Mouse (Mus musculus) liver, embryonic 15.5 days (tissue): Measurements from ENCODE around the gene Ccl21b. TPM values are rescaled to one million over a fixed set of nuclear protein-coding genes. Genes with fewer than 3 reads are reported as not detected.
"Not testable (repeated sequence)": the region's sequence is repeated elsewhere in the genome, so short reads cannot be mapped to it uniquely, and the experiment has no call there.

Experiments
- ATAC-seq: fragments of 200-750 bp; cut with Nextera tagmentation; 2 replicates; pipeline ENCODE4 v1.8.0; 2017; ENCODE audit warnings: moderate number of reproducible peaks, mild to moderate bottlenecking, moderate library complexity; ENCODE audit not compliant: insufficient read depth
- H3K27ac ChIP-seq: fragments of 300-500 bp; sonication (generic); replicated peaks from 2 replicates; pipeline ENCODE4 v1.5.1; 2015; ENCODE audit warnings: mild to moderate bottlenecking, inconsistent platforms
- H3K27me3 ChIP-seq: fragments of 300-500 bp; sonication (generic); 2 replicates; pipeline ENCODE4 v1.6.1; 2015; ENCODE audit warnings: mild to moderate bottlenecking, inconsistent platforms
- H3K36me3 ChIP-seq: fragments of 300-500 bp; sonication (generic); replicated peaks from 2 replicates; pipeline ENCODE4 v1.6.1; 2015; ENCODE audit warnings: moderate library complexity, mild to moderate bottlenecking, inconsistent platforms
- H3K4me1 ChIP-seq: fragments of 300-500 bp; sonication (generic); replicated peaks from 2 replicates; pipeline ENCODE4 v1.6.1; 2015; ENCODE audit warnings: inconsistent platforms
- H3K4me2 ChIP-seq: fragments of 300-500 bp; sonication (generic); 2 replicates; pipeline ENCODE4 v1.6.1; 2015; ENCODE audit warnings: moderate library complexity, mild to moderate bottlenecking, inconsistent platforms
- H3K4me3 ChIP-seq: fragments of 300-500 bp; sonication (generic); replicated peaks from 2 replicates; pipeline ENCODE4 v1.5.1; 2015; ENCODE audit warnings: mild to moderate bottlenecking, inconsistent platforms
- H3K9ac ChIP-seq: fragments of 300-500 bp; sonication (generic); 2 replicates; pipeline ENCODE4 v1.6.1; 2015; ENCODE audit warnings: moderate library complexity, mild to moderate bottlenecking, inconsistent platforms
- H3K9me3 ChIP-seq: fragments of 300-500 bp; sonication (generic); replicated peaks from 2 replicates; pipeline ENCODE4 v1.6.1; 2016; ENCODE audit warnings: inconsistent platforms
- WGBS: fragments of 180-500 bp; shearing (Covaris S2); methylation state at CpG from one replicate; pipeline ENCODE4 v1.1.7; 2015; ENCODE audit warnings: mixed read lengths; ENCODE audit not compliant: insufficient replicate concordance; 5-methylcytosine and 5-hydroxymethylcytosine counted together
- polyA plus RNA-seq: library from polyadenylated mRNA; unstranded; fragments of >200 nt; fragmentation: Nextera tagmentation; extraction: Ambion mirVana; gene quantifications from 2 replicates; pipeline ENCODE4 v1.2.1, GENCODE M21; 2015

Gene Ccl21b
- not detected in 2 replicates for polyA plus RNA-seq

DNA sequence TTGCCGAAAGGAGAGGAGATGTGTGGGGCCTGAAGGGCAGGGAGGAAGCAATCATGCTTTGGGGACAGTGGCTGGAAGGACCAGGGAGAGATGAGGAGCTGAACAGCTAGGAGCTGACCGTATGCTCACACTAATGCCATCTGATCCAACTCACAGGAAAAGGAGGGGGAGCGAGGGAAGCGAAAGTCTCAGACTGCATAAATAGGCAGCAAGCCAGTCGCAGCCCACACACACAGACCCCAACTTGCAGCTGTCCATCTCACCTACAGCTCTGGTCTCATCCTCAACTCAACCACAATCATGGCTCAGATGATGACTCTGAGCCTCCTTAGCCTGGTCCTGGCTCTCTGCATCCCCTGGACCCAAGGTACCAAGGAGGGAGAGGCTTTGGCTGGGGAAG is at the start of gene Ccl21b:
Gene Ccl21b (plus strand): TSS at position 301 of the 400 bp plus-strand sequence.
- H3K9me3 ChIP-seq, H3K27ac ChIP-seq, ATAC-seq, H3K4me3 ChIP-seq, H3K9ac ChIP-seq, H3K4me1 ChIP-seq, H3K27me3 ChIP-seq, H3K4me2 ChIP-seq, H3K36me3 ChIP-seq: not testable (repeated sequence)
- no CpG with 5 or more reads among the region's 5 CpGs for WGBS

DNA sequence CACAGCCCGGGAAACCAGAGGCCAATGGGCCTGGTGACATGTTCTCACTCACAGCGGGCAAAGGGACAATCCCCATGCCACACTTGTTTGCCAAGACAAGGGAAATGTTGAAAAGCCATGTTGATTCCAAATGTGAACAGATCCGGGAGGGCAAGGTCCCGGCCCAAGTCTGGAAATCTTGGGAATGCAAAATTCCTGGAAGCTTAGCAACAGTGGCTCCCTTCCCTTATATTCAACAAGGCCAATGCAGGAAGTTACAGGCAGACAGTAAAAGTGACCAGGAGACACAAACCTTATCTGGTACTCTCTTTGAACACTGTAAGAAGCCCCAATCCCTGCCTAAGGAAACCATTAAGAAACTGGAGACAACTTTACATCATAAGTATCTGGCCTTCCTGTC is 15.2 kb upstream of the Ccl21b start, which contains the start of gene Gm10600:
Gene Gm10600 (plus strand): TSS at position 301 of the 400 bp plus-strand sequence.
- H3K4me2 ChIP-seq, H3K4me3 ChIP-seq, H3K4me1 ChIP-seq, H3K9me3 ChIP-seq, H3K27ac ChIP-seq, H3K9ac ChIP-seq, ATAC-seq, H3K27me3 ChIP-seq, H3K36me3 ChIP-seq: not testable (repeated sequence)
- WGBS, result no CpG with 5 or more reads among the region's 4 CpGs

DNA sequence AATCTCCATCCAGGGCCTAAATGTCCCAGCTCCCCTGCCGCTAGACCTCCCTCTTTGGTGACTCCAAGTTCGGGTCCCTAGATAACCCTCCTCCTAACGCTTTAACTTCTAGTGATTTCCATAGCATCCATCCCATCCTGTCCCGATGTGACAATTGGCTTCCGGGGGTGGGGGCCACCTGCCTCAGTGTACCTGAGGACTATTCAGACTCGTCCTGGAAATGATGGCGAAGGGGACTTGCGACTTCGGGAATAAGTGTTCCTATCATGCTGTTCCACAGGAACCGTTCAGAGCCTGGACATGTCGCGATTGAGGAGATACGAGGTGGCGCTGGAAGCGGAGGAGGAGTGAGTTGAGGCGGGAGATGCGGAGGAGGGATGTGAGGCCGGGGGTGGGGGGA is 38.4 kb downstream of the Ccl21b start, which contains the start of gene Gm21953:
Gene Gm21953 (plus strand): TSS at position 301 of the 400 bp plus-strand sequence.
- WGBS, result no CpG with 5 or more reads among the region's 18 CpGs
- H3K4me1 ChIP-seq, H3K9ac ChIP-seq, H3K9me3 ChIP-seq, H3K27ac ChIP-seq, H3K4me2 ChIP-seq, ATAC-seq, H3K27me3 ChIP-seq, H3K36me3 ChIP-seq, H3K4me3 ChIP-seq: not testable (repeated sequence)

Other genes with a start within 250 kb of the Ccl21b start
- gene Gm21093, start 221.0 kb upstream of the Ccl21b start, polyA plus RNA-seq, result not detected in 2 replicates
- not detected in 2 replicates for gene Gm3893, start 164.6 kb upstream of the Ccl21b start, polyA plus RNA-seq
- 0.37 and 0.46 TPM in 2 replicates for gene Gm13304, start 140.9 kb upstream of the Ccl21b start, polyA plus RNA-seq
- not detected in 2 replicates for gene Gm13306, start 102.3 kb upstream of the Ccl21b start, polyA plus RNA-seq
- not detected in 2 replicates for gene Gm13305, start 87.2 kb upstream of the Ccl21b start, polyA plus RNA-seq
- gene Gm10600, start 15.1 kb upstream of the Ccl21b start, polyA plus RNA-seq, result not detected in 2 replicates
- not detected in 2 replicates for gene Gm21953, start 38.5 kb downstream of the Ccl21b start, polyA plus RNA-seq
- gene Fam205a3, start 62.6 kb downstream of the Ccl21b start, polyA plus RNA-seq, result not detected in 2 replicates
- gene Gm21586, start 183.6 kb downstream of the Ccl21b start, polyA plus RNA-seq, result not detected in 2 replicates
- gene Gm2163, start 211.0 kb downstream of the Ccl21b start, polyA plus RNA-seq, result 0.03 TPM in 1 of 2 replicates, not detected in the other